Mouse (Mus musculus) lung, adult 2 months (tissue): ENCODE data around the gene Slc16a12.

Experiments
- CTCF ChIP-seq: fragments of 200-500 bp; IDR thresholded peaks from 2 replicates; pipeline ENCODE4 v1.5.1; 2011; ENCODE audit warnings: mild to moderate bottlenecking, low read length, control low read depth; ENCODE audit not compliant: insufficient read depth
- POLR2A ChIP-seq: fragments of 200-500 bp; IDR thresholded peaks from 2 replicates; pipeline ENCODE4 v1.6.1; 2011; ENCODE audit warnings: low read depth, mild to moderate bottlenecking, control low read depth, low read length, borderline replicate concordance; ENCODE audit errors: extremely low read depth

GRCm38 (mm10) chr19:34778098-34778497 lies 31.0 kb upstream of the Slc16a12 start:
- TF ChIP-seq CTCF (no peak), POLR2A (no peak)
